Mouse (Mus musculus): ENCODE measurements around the gene Tbx4. TPM values are rescaled to one million over a fixed set of nuclear protein-coding genes. Genes with fewer than 3 reads are reported as not detected.

Tbx4 gene
- polyA plus RNA-seq, 1 experiment from 2014 or later, result 0.04 TPM

- H3K27ac ChIP-seq (ENCODE audit: low read depth, low read length), result no peak overlapping the region
- no peak overlapping the region for H3K4me3 ChIP-seq (ENCODE audit: low read depth, low read length)
- no peaks in the 10 kb centered on the region for H3K9me3 ChIP-seq (ENCODE audit: control insufficient read depth, low read length)
- H3K36me3 ChIP-seq (ENCODE audit: control insufficient read depth, insufficient read depth, low read length), result no peaks in the 10 kb centered on the region
- WGBS, result 90% methylated on average over 10 of the region's 10 CpGs
- H3K4me1 ChIP-seq (ENCODE audit: control insufficient read depth, insufficient read depth, low read length), result no peaks in the 10 kb centered on the region
- no peak overlapping the region for H3K4me2 ChIP-seq
- ATAC-seq (ENCODE audit: low FRiP score) (no peak), DNase-seq (ENCODE audit: low spot score, missing footprints) (no peak)
- no peak overlapping the region for H3K9ac ChIP-seq (ENCODE audit: low read length)
- H3K27me3 ChIP-seq (ENCODE audit: control insufficient read depth, insufficient read depth, low read length), result no peaks in the 10 kb centered on the region
Observed at GRCm38 (mm10) chr11:85948765-85949164, 62.5 kb downstream of the Tbx4 start.

GRCm38 (mm10) chr11:85949749-85950148, 63.5 kb downstream of the Tbx4 start:
- no peak overlapping the region for H3K4me3 ChIP-seq (ENCODE audit: low read depth, low read length)
- no peaks in the 10 kb centered on the region for H3K9me3 ChIP-seq (ENCODE audit: control insufficient read depth, low read length)
- WGBS, result 88% methylated on average over 2 of the region's 2 CpGs
- H3K4me1 ChIP-seq (ENCODE audit: control insufficient read depth, insufficient read depth, low read length), result no peaks in the 10 kb centered on the region
- no peak overlapping the region for H3K9ac ChIP-seq (ENCODE audit: low read length)
- ATAC-seq (ENCODE audit: low FRiP score) (no peak), DNase-seq (ENCODE audit: low spot score, missing footprints) (no peak)
- H3K4me2 ChIP-seq, result no peak overlapping the region
- H3K36me3 ChIP-seq (ENCODE audit: control insufficient read depth, insufficient read depth, low read length), result no peaks in the 10 kb centered on the region
- H3K27me3 ChIP-seq (ENCODE audit: control insufficient read depth, insufficient read depth, low read length), result no peaks in the 10 kb centered on the region
- no peak overlapping the region for H3K27ac ChIP-seq (ENCODE audit: low read depth, low read length)

GRCm38 (mm10) chr11:85952538-85952937, 66.3 kb downstream of the Tbx4 start:
- ATAC-seq (ENCODE audit: low FRiP score) (no peak), DNase-seq (ENCODE audit: low spot score, missing footprints) (no peak)
- H3K4me2 ChIP-seq, result no peak overlapping the region
- no peaks in the 10 kb centered on the region for H3K27me3 ChIP-seq (ENCODE audit: control insufficient read depth, insufficient read depth, low read length)
- H3K9me3 ChIP-seq (ENCODE audit: control insufficient read depth, low read length), result no peaks in the 10 kb centered on the region
- no peaks in the 10 kb centered on the region for H3K4me1 ChIP-seq (ENCODE audit: control insufficient read depth, insufficient read depth, low read length)
- WGBS, result 86% methylated on average over 4 of the region's 4 CpGs
- H3K9ac ChIP-seq (ENCODE audit: low read length), result no peak overlapping the region
- H3K36me3 ChIP-seq (ENCODE audit: control insufficient read depth, insufficient read depth, low read length), result no peaks in the 10 kb centered on the region
- H3K27ac ChIP-seq (ENCODE audit: low read depth, low read length), result no peak overlapping the region
- no peak overlapping the region for H3K4me3 ChIP-seq (ENCODE audit: low read depth, low read length)

DNA sequence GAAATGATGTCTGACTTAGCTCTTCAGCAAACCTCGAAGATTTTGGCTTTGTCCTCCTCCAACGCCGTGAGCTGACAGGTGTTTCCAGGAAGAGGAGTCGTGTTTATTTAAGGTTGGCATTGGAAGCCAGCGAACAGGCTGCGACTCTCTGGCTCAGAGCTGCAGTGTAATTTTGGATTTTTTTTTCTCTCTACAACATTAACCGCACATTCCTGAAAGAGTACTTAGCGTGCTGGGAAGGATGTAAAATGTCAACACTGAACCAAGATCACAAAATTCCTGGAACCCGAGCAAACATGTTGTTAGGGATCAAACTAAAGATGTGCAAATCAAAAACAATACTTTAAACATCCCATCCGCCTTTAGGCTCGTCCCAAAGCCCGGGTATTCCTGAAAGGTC, 69.4 kb downstream of the Tbx4 start:
- H3K27ac ChIP-seq (ENCODE audit: low read depth, low read length), result no peak overlapping the region
- H3K9ac ChIP-seq (ENCODE audit: low read length), result no peak overlapping the region
- 86% methylated on average over 12 of the region's 12 CpGs for WGBS
- no peak overlapping the region for H3K4me3 ChIP-seq (ENCODE audit: low read depth, low read length)
- no peaks in the 10 kb centered on the region for H3K9me3 ChIP-seq (ENCODE audit: control insufficient read depth, low read length)
- no peaks in the 10 kb centered on the region for H3K27me3 ChIP-seq (ENCODE audit: control insufficient read depth, insufficient read depth, low read length)
- no peaks in the 10 kb centered on the region for H3K4me1 ChIP-seq (ENCODE audit: control insufficient read depth, insufficient read depth, low read length)
- H3K36me3 ChIP-seq (ENCODE audit: control insufficient read depth, insufficient read depth, low read length), result no peaks in the 10 kb centered on the region
- no peak for ATAC-seq (ENCODE audit: low FRiP score)
- no peak for DNase-seq (ENCODE audit: low spot score, missing footprints)
- no peak overlapping the region for H3K4me2 ChIP-seq

DNA sequence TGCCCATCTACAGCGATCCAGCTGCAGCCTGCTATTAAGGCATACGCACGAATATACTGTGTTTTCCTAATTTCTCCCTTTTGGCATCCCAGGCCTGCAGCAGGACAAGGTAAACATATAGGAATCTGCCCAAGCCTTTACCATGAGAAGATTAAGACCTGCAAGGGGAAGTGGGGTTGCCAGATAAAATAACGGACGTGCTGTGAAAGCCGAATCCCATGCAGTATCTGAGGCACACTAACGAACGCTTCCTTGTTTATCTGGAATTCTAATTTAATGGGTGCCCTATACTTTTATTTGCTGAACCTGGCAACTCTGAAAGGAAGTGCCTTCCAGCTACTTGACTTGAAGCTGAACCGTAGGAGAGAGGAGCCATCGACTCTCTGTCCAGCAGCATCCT, 70.2 kb downstream of the Tbx4 start:
- Histone ChIP-seq H3K4me2 (no peak overlapping the region), H3K9ac (ENCODE audit: low read length) (no peak overlapping the region), H3K4me1 (ENCODE audit: control insufficient read depth, insufficient read depth, low read length) (no peaks in the 10 kb centered on the region), H3K9me3 (ENCODE audit: control insufficient read depth, low read length) (no peaks in the 10 kb centered on the region), H3K36me3 (ENCODE audit: control insufficient read depth, insufficient read depth, low read length) (no peaks in the 10 kb centered on the region), H3K27ac (ENCODE audit: low read depth, low read length) (no peak overlapping the region), H3K4me3 (ENCODE audit: low read depth, low read length) (no peak overlapping the region), H3K27me3 (ENCODE audit: control insufficient read depth, insufficient read depth, low read length) (no peaks in the 10 kb centered on the region)
- ATAC-seq (ENCODE audit: low FRiP score) (no peak), DNase-seq (ENCODE audit: low spot score, missing footprints) (no peak)
- 87% methylated on average over 10 of the region's 10 CpGs for WGBS

DNA sequence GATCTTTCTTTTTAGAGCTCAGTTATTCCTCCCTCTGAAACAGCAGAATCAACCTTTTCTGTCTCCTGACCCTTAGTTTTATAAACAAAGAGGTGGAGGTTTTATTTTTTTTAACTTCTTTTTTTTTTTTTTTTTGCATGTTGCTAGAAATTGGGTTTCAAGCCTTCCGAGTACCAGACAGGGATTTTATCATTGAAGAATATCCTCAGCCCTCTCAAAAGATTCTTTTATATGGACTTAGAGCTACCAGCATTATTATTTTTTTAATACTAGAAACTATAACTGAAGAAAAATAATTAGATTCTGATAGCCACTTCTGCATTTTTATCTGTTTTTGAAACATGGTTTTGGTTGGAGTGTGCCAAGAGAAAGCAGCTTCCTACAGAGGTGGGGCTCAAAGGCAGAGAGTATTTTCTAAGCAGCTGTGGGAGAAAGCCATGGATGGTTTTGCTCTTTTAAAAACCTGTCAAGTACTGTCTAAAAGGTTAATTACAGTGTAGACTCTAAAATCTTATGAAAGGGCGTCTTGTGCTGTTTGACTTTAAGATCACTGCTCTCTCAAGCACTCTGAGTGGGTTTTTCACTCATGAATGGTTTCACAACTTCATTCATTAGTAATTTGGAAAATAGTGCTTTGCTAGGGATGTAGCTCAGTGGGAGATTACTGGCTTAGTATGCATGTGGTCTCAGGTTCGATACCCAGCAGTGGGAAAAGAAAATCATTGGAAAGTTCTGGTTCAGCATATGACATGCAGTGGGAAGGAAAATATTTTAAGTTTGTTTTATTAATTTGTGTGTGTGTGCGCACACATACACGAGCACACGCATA, 70.9 kb downstream of the Tbx4 start:
- Histone ChIP-seq H3K4me1 (ENCODE audit: control insufficient read depth, insufficient read depth, low read length) (no peaks in the 10 kb centered on the region), H3K9me3 (ENCODE audit: control insufficient read depth, low read length) (no peaks in the 10 kb centered on the region), H3K4me3 (ENCODE audit: low read depth, low read length) (no peak overlapping the region), H3K27ac (ENCODE audit: low read depth, low read length) (no peak overlapping the region), H3K27me3 (ENCODE audit: control insufficient read depth, insufficient read depth, low read length) (no peaks in the 10 kb centered on the region), H3K36me3 (ENCODE audit: control insufficient read depth, insufficient read depth, low read length) (no peaks in the 10 kb centered on the region), H3K4me2 (no peak overlapping the region), H3K9ac (ENCODE audit: low read length) (no peak overlapping the region)
- ATAC-seq (ENCODE audit: low FRiP score), result no peak
- 79% methylated on average over 6 of the region's 6 CpGs for WGBS
- DNase-seq (ENCODE audit: low spot score, missing footprints), result no peak

DNA sequence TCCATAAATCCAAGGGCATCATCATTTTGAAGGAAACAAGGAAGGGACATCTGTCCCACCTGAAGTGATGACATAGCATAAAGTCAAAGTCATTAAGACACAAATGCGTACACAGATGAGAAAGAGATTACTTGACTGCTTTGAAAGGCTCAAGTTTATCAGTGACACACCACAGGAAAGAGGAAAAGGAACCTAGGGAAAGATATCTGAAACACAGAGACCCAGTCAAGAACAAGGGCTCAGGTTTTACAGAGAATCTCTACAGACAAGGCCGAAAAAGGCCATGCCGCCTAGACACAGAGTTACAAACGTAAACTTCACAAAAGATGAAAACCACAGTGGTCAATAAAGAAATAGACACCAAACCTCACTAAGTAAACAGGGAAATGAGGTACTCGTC, 73.6 kb downstream of the Tbx4 start:
- H3K9ac ChIP-seq (ENCODE audit: low read length), result no peak overlapping the region
- WGBS, result 84% methylated on average over 5 of the region's 5 CpGs
- no peaks in the 10 kb centered on the region for H3K27me3 ChIP-seq (ENCODE audit: control insufficient read depth, insufficient read depth, low read length)
- no peak overlapping the region for H3K27ac ChIP-seq (ENCODE audit: low read depth, low read length)
- no peak overlapping the region for H3K4me2 ChIP-seq
- no peaks in the 10 kb centered on the region for H3K36me3 ChIP-seq (ENCODE audit: control insufficient read depth, insufficient read depth, low read length)
- H3K4me1 ChIP-seq (ENCODE audit: control insufficient read depth, insufficient read depth, low read length), result no peaks in the 10 kb centered on the region
- ATAC-seq (ENCODE audit: low FRiP score) (no peak), DNase-seq (ENCODE audit: low spot score, missing footprints) (no peak)
- H3K4me3 ChIP-seq (ENCODE audit: low read depth, low read length), result no peak overlapping the region
- H3K9me3 ChIP-seq (ENCODE audit: control insufficient read depth, low read length), result no peaks in the 10 kb centered on the region

DNA sequence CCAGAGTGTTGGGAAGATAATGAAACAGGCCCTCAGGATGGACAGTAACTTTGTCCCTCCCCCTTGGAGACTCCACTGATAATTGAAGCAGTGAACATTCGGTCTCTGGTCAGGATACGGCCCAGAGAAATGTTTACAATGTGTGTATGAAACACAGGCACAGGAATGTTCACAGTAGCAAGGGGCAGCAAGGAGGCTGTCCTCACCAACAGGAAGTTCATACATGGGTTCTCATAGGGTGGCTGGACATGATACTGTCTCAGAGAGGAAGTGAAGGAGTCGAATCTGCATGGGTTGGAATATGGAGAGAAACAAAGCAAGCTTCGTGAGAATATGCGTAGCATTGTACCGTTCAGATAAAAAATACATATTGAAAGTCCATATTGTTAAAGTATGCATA, 74.1 kb downstream of the Tbx4 start:
- Histone ChIP-seq H3K4me1 (ENCODE audit: control insufficient read depth, insufficient read depth, low read length) (no peaks in the 10 kb centered on the region), H3K4me2 (no peak overlapping the region), H3K27ac (ENCODE audit: low read depth, low read length) (no peak overlapping the region), H3K9ac (ENCODE audit: low read length) (no peak overlapping the region), H3K9me3 (ENCODE audit: control insufficient read depth, low read length) (no peaks in the 10 kb centered on the region), H3K36me3 (ENCODE audit: control insufficient read depth, insufficient read depth, low read length) (no peaks in the 10 kb centered on the region), H3K4me3 (ENCODE audit: low read depth, low read length) (no peak overlapping the region), H3K27me3 (ENCODE audit: control insufficient read depth, insufficient read depth, low read length) (no peaks in the 10 kb centered on the region)
- no peak for ATAC-seq (ENCODE audit: low FRiP score)
- DNase-seq (ENCODE audit: low spot score, missing footprints), result no peak
- 86% methylated on average over 6 of the region's 6 CpGs for WGBS

DNA sequence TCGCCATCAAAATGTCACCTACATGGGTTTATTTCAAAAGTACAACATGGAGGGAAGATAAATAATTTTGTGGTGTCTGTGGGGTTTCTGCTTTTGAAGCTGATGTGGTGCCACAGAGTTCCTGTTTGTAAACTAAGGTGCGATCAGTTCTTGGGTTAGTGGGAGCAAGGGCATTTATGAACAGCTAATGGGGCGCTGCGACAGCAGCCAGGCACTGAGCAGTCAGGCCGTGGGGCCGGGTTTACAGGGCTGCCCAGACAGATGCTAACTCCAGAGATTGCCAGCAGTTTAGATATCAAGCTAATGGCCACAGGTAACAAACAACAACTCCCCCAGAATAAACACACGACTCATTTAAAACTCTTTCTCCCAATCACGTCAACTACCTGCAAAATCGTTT, 75.3 kb downstream of the Tbx4 start:
- Histone ChIP-seq H3K9ac (ENCODE audit: low read length) (no peak overlapping the region), H3K36me3 (ENCODE audit: control insufficient read depth, insufficient read depth, low read length) (no peaks in the 10 kb centered on the region), H3K27me3 (ENCODE audit: control insufficient read depth, insufficient read depth, low read length) (no peaks in the 10 kb centered on the region), H3K4me1 (ENCODE audit: control insufficient read depth, insufficient read depth, low read length) (no peaks in the 10 kb centered on the region), H3K4me2 (no peak overlapping the region), H3K27ac (ENCODE audit: low read depth, low read length) (no peak overlapping the region), H3K9me3 (ENCODE audit: control insufficient read depth, low read length) (no peaks in the 10 kb centered on the region), H3K4me3 (ENCODE audit: low read depth, low read length) (no peak overlapping the region)
- WGBS, result 79% methylated on average over 9 of the region's 9 CpGs
- DNase-seq (ENCODE audit: low spot score, missing footprints) (no peak), ATAC-seq (ENCODE audit: low FRiP score) (no peak)

All from midbrain, embryonic 11.5 days (tissue).